Mouse (Mus musculus): ENCODE results near the gene Akip1.

- TF ChIP-seq CTCF (IDR thresholded peaks at IDR 0.05; ENCODE audit: low read depth, low read length): no peak
- TF ChIP-seq POLR2A (IDR thresholded peaks at IDR 0.05; ENCODE audit: borderline replicate concordance, low read depth, low read length): no peak
These were observed 20.2 kb downstream of the Akip1 start, which contains the start of gene BC051019 for GRCm38 (mm10) chr7:109723697-109724096.

Data from bone marrow macrophage, adult 2 months (primary cell).